Mouse (Mus musculus) C2C12 (cell line): ENCODE data around the gene Kif1bp.

ENCODE experiments used
- CEBPB ChIP-seq: IDR thresholded peaks from one replicate; pipeline ENCODE4 v1.6.1; 2011; ENCODE audit warnings: low read depth, mild to moderate bottlenecking, control low read depth, moderate library complexity
- CTCF ChIP-seq: IDR thresholded peaks from one replicate; pipeline ENCODE4 v1.5.1; 2011; ENCODE audit not compliant: control insufficient read depth, insufficient read depth, insufficient read length
- FOSL1 ChIP-seq: IDR thresholded peaks from one replicate; pipeline ENCODE4 v1.8.0; 2011; ENCODE audit warnings: mild to moderate bottlenecking, low read length; ENCODE audit not compliant: poor library complexity, insufficient read depth, severe bottlenecking
- MAX ChIP-seq: IDR thresholded peaks from one replicate; pipeline ENCODE4 v1.6.1; 2011; ENCODE audit warnings: mild to moderate bottlenecking, control low read depth
- MYOD1 ChIP-seq: IDR thresholded peaks from one replicate; pipeline ENCODE4 v1.6.1; 2011; ENCODE audit warnings: low read depth; ENCODE audit not compliant: control insufficient read depth, insufficient read length
- MYOG ChIP-seq: IDR thresholded peaks from one replicate; pipeline ENCODE4 v1.6.1; 2011; ENCODE audit not compliant: control insufficient read depth, insufficient read length; ENCODE audit errors: extremely low read depth
- USF1 ChIP-seq: IDR thresholded peaks from one replicate; pipeline ENCODE4 v1.6.1; 2011; ENCODE audit warnings: low read depth, mild to moderate bottlenecking, control low read depth, moderate library complexity

DNA sequence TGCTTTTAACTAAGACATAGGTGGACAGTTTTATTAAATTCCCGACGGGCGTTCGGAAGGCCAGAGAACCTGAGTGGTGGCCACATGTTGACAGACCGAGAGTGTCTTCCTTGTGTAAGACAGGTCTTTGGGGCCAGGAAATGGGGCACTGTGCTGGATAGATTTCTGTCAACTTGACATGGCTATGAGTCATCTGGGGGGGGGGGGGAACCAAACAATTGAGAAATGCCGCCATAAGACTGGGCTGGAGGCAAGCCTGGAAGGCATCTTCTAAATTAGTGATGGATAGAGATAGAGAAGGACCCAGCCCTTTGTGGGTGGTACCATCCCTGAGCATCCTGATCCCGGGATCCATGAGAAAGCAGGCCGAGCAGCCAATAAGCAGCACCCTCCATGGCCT lies 35.3 kb downstream of the Kif1bp start:
- no peak for TF ChIP-seq CTCF
- TF ChIP-seq MYOD1 = no peak
- no peak for TF ChIP-seq USF1
- no peak for TF ChIP-seq MAX
- TF ChIP-seq CEBPB = no peak
- no peak for TF ChIP-seq MYOG
- TF ChIP-seq FOSL1 = no peak
